Mouse (Mus musculus) ovary, adult 10 weeks (tissue): Measurements from ENCODE around the gene Trat1. TPM values are rescaled to one million over a fixed set of nuclear protein-coding genes. Genes with fewer than 3 reads are reported as not detected.

ENCODE experiments used
- polyA plus RNA-seq: library from polyadenylated mRNA; stranded (reverse); fragments of 350-450 nt; fragmentation: Illumina TruSeq; extraction: RNeasy Lipid Tissue Mini Kit (QIAGEN cat#74804); gene quantifications from one replicate; pipeline ENCODE4 v1.2.3, GENCODE M21; 2014

Trat1 gene
- 0.09 TPM for polyA plus RNA-seq

DNA sequence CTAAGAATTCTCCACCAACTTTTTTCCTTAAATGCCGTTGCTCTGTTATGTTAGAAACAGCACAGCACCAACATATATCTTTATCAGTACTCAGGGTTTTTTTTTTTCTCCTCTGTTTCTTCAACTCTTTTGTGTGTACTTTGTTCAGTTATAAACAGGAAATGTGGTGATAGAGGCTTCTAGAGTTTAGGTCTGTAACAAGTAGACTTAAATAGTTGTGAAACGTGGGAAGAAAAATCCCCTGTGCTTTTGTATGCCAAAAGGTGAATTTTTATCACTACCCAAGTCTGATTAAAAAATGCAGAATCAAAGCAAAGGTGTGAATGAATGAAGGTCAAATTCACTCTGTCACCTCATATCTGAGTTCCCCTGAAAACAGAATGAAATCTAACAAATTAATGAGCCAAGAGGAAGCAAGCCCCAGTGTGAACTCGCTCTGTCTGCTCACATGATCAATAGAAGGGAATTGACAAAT is at the start of gene Trat1:
Trat1 (minus strand) TSS at position 51 of the 475 bp plus-strand sequence.

DNA sequence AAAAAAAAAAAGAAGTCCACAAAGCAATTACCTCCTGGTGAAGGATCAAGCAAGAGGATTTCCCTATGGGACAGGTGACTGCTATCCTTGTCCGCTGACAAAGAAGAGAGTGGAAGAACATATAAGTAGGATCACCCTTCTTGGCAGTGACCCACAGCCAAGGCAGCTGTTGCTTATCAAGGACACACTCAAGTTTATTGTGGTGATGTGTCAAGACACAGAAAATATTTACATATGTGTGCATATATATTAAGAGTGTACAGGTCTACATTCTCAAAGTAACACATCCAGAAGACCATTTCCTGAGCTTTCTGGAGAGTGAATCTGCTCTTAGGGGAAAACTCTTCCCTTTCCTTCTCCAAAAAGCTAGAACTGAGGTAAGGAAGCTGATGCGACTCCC is 44.9 kb upstream of the Trat1 start, which contains the start of gene Retnlb:
Retnlb (plus strand) TSS at position 162 of the 400 bp plus-strand sequence.

Other genes starting within 250 kb of the Trat1 start
- gene Retnlb, start 44.8 kb upstream of the Trat1 start, polyA plus RNA-seq, result not detected
- 7.3 TPM for gene Retnla, start 70.5 kb upstream of the Trat1 start, polyA plus RNA-seq
- gene Retnlg, start 100.6 kb upstream of the Trat1 start, polyA plus RNA-seq, result not detected
- 79.5 TPM for gene Dzip3, start 222.1 kb upstream of the Trat1 start, polyA plus RNA-seq
- 77.9 TPM for gene Cip2a, start 222.2 kb upstream of the Trat1 start, polyA plus RNA-seq